Mouse (Mus musculus): Measurements from ENCODE around the gene Rdm1.

Gene Rdm1

GRCm38 (mm10) chr11:101657886-101658750, 31.1 kb downstream of the Rdm1 start:
- peak; percentile 91 for DNase-seq (ENCODE audit: low read depth)

GRCm38 (mm10) chr11:101658751-101659558, 32.0 kb downstream of the Rdm1 start:
- DNase-seq (ENCODE audit: low read depth), result peak; percentile 94

- DNase-seq (ENCODE audit: low read depth), result no peak
Observed at GRCm38 (mm10) chr11:101661191-101661590, 34.2 kb downstream of the Rdm1 start.

GRCm38 (mm10) chr11:101661786-101662185, 34.8 kb downstream of the Rdm1 start:
- peak; percentile 73 for DNase-seq (ENCODE audit: low read depth)

- DNase-seq (ENCODE audit: low read depth), result no peak
Observed at GRCm38 (mm10) chr11:101663229-101664027, 36.4 kb downstream of the Rdm1 start.

GRCm38 (mm10) chr11:101664825-101665635, 38.0 kb downstream of the Rdm1 start, which contains the start of gene Arl4d:
TSS of gene Arl4d (plus strand) at chr11:101665541.
- DNase-seq (ENCODE audit: low read depth), result peak; percentile 98

- no peak for DNase-seq (ENCODE audit: low read depth)
Observed at GRCm38 (mm10) chr11:101665636-101665992, 38.6 kb downstream of the Rdm1 start.

GRCm38 (mm10) chr11:101666626-101667345, 39.8 kb downstream of the Rdm1 start:
- no peak for DNase-seq (ENCODE audit: low read depth)

GRCm38 (mm10) chr11:101667871-101668532, 41.0 kb downstream of the Rdm1 start:
- DNase-seq (ENCODE audit: low read depth), result no peak

GRCm38 (mm10) chr11:101668546-101669261, 41.7 kb downstream of the Rdm1 start:
- no peak for DNase-seq (ENCODE audit: low read depth)

GRCm38 (mm10) chr11:101670334-101670733, 43.3 kb downstream of the Rdm1 start:
- DNase-seq (ENCODE audit: low read depth), result no peak

GRCm38 (mm10) chr11:101671255-101671654, 44.3 kb downstream of the Rdm1 start:
- no peak for DNase-seq (ENCODE audit: low read depth)

GRCm38 (mm10) chr11:101673010-101673642, 46.1 kb downstream of the Rdm1 start:
- no peak for DNase-seq (ENCODE audit: low read depth)

GRCm38 (mm10) chr11:101674106-101674505, 47.1 kb downstream of the Rdm1 start:
- DNase-seq (ENCODE audit: low read depth), result no peak

GRCm38 (mm10) chr11:101675349-101675748, 48.4 kb downstream of the Rdm1 start:
- no peak for DNase-seq (ENCODE audit: low read depth)

GRCm38 (mm10) chr11:101677655-101678054, 50.7 kb downstream of the Rdm1 start:
- DNase-seq (ENCODE audit: low read depth), result no peak

- DNase-seq (ENCODE audit: low read depth), result no peak
Observed at GRCm38 (mm10) chr11:101678770-101679169, 51.8 kb downstream of the Rdm1 start.

GRCm38 (mm10) chr11:101679907-101680306, 52.9 kb downstream of the Rdm1 start:
- DNase-seq (ENCODE audit: low read depth), result no peak
